Comparison of ENCODE assay signal across 18 mouse cellular contexts in genomic region chr6:112320679-112321078, GRCm38 (mm10). TPM values are rescaled to one million over a fixed set of nuclear protein-coding genes. Genes with fewer than 3 reads are reported as not detected.
DNase-seq lines count a peak whose midpoint lies in the region; ATAC-seq lines count a peak whose summit lies in the region.
"Had no signal": no experiment of that assay in that cellular context is flagged by ENCODE, and none has a peak within 500 bp of the region (broad histone marks: within the 10 kb centered on the region; RNA-seq: fewer than 3 reads in every experiment).

No protein-coding gene starts in this region.

- intact Hi-C loops in heart, postnatal 25 days (cut with DNase I): no loop called here

- DNase-seq in cerebellum, postnatal 10 days: peak; percentile 10 to 20
- no peak for DNase-seq in cerebellum, adult 18-20 months
- peak; percentile 19 to 21 for DNase-seq in heart, adult 9 months (ENCODE audit: low spot score in 2 of 2)
- no peak for DNase-seq in heart, postnatal 25 days (ENCODE audit: low spot score)
- peak; percentile 11 for DNase-seq in WW6 (ENCODE audit: low read depth, low spot score)
- DNase-seq in skeletal muscle tissue, adult 2 months (ENCODE audit: low read depth, low spot score): peak; percentile 24
- DNase-seq in frontal cortex, postnatal 25 days (ENCODE audit: low spot score in 2 of 2): no peak
- DNase-seq: adrenal gland, postnatal 25 days; cerebellum, adult 9-10 months; heart, postnatal 4 days; kidney, adult 9 months; kidney, postnatal 4 days; left cerebral cortex, postnatal 4 days; right cerebral cortex, postnatal 14 days; thymus, adult 18-20 months had no signal

- no peak for ATAC-seq in megakaryocyte progenitor cell, adult 5-6 weeks (replicated peaks; ENCODE audit: poor library complexity)
- ATAC-seq: inflammation-experienced regulatory T-cells, adult 6 months; lung, postnatal 0 days had no signal

RNA-seq across cellular contexts. Expression of gene Lmcd1, which starts 47.1 kb away (rescaled TPM):
- 10 to 100 TPM; 33.6 to 45.2 TPM for total RNA-seq in heart, postnatal 25 days (2021)
- 0.35 and 0.44 TPM in 2 replicates for total RNA-seq in megakaryocyte progenitor cell, adult 5-6 weeks (2015)
- 0.17 and 2.3 TPM in 2 replicates for total RNA-seq in megakaryocyte progenitor cell, adult 5-6 weeks (2017)

Comparison
In these comparisons a context has a peak if more than half of its experiments do, and no peak if none do; other contexts are left out.
1. DNase-seq: peak in cerebellum, postnatal 10 days (2 of 2), heart, adult 9 months (2 of 2), WW6 (single experiment) and skeletal muscle tissue, adult 2 months (single experiment); none in cerebellum, adult 18-20 months (0 of 2), heart, postnatal 25 days (single experiment) and frontal cortex, postnatal 25 days (0 of 2).
2. RNA of gene Lmcd1, which starts 47.1 kb away (total RNA-seq): 33.6 to 45.2 TPM in heart, postnatal 25 days; 0.17 to 2.3 TPM in megakaryocyte progenitor cell, adult 5-6 weeks; every median in the first group is over 10 times any median in the second.